Mouse (Mus musculus) neural tube, embryonic 15.5 days (tissue): ENCODE results near the gene Eps8l2. TPM values are rescaled to one million over a fixed set of nuclear protein-coding genes. Genes with fewer than 3 reads are reported as not detected.
A peak's percentile ranks its signal among the peaks of the same experiment; 100 is the strongest.

Source experiments
- ATAC-seq: fragments of 200-750 bp; cut with Nextera tagmentation; 2 replicates; pipeline ENCODE4 v1.8.0; 2017; ENCODE audit warnings: mild to moderate bottlenecking, moderate TSS enrichment, moderate library complexity; ENCODE audit not compliant: low FRiP score
- H3K27ac ChIP-seq: fragments of 300-500 bp; sonication (generic); replicated peaks from 2 replicates; pipeline ENCODE4 v1.5.1; 2015; ENCODE audit warnings: mild to moderate bottlenecking, inconsistent platforms
- H3K27me3 ChIP-seq: fragments of 300-500 bp; sonication (generic); replicated peaks from 2 replicates; pipeline ENCODE4 v1.6.1; 2015; ENCODE audit warnings: inconsistent platforms
- H3K36me3 ChIP-seq: fragments of 300-500 bp; sonication (generic); 2 replicates; pipeline ENCODE4 v1.6.1; 2015; ENCODE audit warnings: inconsistent platforms
- H3K4me1 ChIP-seq: fragments of 300-500 bp; sonication (generic); 2 replicates; pipeline ENCODE4 v1.6.1; 2015; ENCODE audit warnings: inconsistent platforms
- H3K4me2 ChIP-seq: fragments of 300-500 bp; sonication (generic); 2 replicates; pipeline ENCODE4 v1.6.1; 2015; ENCODE audit warnings: inconsistent platforms, mild to moderate bottlenecking, moderate library complexity
- H3K4me3 ChIP-seq: fragments of 300-500 bp; sonication (generic); replicated peaks from 2 replicates; pipeline ENCODE4 v1.5.1; 2015; ENCODE audit warnings: mild to moderate bottlenecking, inconsistent platforms
- H3K9ac ChIP-seq: fragments of 300-500 bp; sonication (generic); replicated peaks from 2 replicates; pipeline ENCODE4 v1.6.1; 2015; ENCODE audit warnings: mild to moderate bottlenecking, inconsistent platforms
- H3K9me3 ChIP-seq: fragments of 300-500 bp; sonication (generic); replicated peaks from 2 replicates; pipeline ENCODE4 v1.6.1; 2016; ENCODE audit warnings: inconsistent platforms
- WGBS: fragments of 180-500 bp; shearing (Covaris S2); methylation state at CpG from one replicate; pipeline ENCODE4 v1.1.7; 2015; ENCODE audit warnings: mixed read lengths; 5-methylcytosine and 5-hydroxymethylcytosine counted together
- polyA plus RNA-seq: library from polyadenylated mRNA; unstranded; fragments of >200 nt; fragmentation: Nextera tagmentation; extraction: Ambion mirVana; gene quantifications from 2 replicates; pipeline ENCODE4 v1.2.1, GENCODE M21; 2015

Gene Eps8l2
- polyA plus RNA-seq, 1 experiment from 2014 or later: 0.23 TPM

DNA sequence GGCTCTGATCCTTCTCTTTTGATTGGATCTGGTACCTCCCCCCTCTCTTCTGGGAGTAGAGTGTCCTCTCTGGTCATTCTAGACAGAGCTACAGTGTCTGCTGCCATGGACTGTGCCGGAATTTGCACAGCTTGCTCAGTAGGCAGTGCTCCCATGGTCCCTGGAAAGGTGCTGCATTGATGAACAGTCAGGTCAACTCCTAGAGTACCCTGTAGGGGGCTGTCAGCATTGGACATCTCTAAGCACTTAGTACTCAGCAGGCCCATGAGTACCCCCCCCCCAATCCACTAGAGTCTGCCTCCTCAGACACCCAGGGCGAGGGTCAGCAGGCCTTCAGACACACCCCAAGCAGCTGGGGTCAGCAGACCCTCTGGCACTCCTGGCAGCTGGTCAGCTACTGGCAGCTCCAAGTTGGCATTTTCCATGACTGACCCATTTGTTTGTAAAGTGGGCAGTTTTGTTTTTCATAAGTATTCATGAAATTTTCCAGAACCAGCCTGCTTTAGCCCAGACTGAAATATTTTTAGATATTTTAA lies 3.6 kb upstream of the Eps8l2 start:
- H3K9me3 ChIP-seq: no peaks in the 10 kb centered on the region
- ATAC-seq: no peak
- peaks cover 10% of the 10 kb centered on the region; the same call in 1 of the 2 replicates for H3K27me3 ChIP-seq
- H3K27ac ChIP-seq: no peak overlapping the region
- H3K9ac ChIP-seq: no peak overlapping the region
- no peak overlapping the region for H3K4me2 ChIP-seq
- H3K36me3 ChIP-seq: peaks cover 16% of the 10 kb centered on the region
- peaks cover 6% of the 10 kb centered on the region for H3K4me1 ChIP-seq
- H3K4me3 ChIP-seq: no peak overlapping the region
- WGBS: 90% methylated on average over 2 of the region's 2 CpGs

DNA sequence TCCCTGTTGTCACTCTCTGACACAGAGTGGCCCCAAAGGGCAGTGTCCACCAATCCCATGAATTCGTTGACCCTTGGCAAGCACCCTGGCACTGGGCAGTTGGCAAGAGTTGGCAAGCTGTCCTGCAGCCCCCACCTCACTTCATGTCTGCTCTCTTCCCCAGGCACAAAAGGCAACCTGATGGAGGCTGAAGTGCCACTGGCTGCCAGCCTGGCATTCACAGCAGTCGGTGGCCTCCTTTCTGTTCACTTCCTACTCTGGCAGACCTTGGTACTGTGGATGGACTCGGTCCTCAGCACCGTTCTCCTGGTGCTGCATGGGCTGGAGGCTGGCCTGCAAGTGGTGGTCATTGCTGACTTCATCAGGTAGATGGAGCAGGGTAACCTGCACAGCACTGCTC lies 3.0 kb upstream of the Eps8l2 start:
- Histone ChIP-seq H3K9me3 (no peaks in the 10 kb centered on the region), H3K4me3 (no peak overlapping the region), H3K9ac (no peak overlapping the region), H3K36me3 (peaks cover 16% of the 10 kb centered on the region), H3K27me3 (peaks cover 10% of the 10 kb centered on the region; the same call in 1 of the 2 replicates), H3K4me1 (peaks cover 6% of the 10 kb centered on the region), H3K4me2 (no peak overlapping the region), H3K27ac (no peak overlapping the region)
- WGBS: 86% methylated on average over 4 of the region's 4 CpGs
- no peak for ATAC-seq

DNA sequence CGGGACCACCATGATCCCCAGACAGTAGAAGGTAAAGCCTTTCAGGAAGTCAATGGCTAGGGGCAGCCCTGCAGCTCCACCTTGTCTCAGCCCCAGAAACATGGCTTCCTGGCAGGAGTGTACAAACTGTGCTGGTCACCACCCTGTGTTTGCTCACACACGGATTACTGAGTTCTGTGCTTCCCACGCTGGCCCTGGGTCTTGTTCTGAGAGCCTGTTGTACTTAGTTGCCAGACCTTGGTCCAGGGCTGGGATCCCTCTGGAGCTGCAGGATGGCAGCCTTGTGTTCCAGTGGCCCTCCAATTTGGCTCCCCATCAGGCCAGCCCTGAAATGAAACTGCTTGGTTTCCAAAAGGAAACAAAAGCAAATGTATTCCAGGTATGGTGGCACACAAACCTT lies 2.4 kb upstream of the Eps8l2 start:
- WGBS: 90% methylated on average over 3 of the region's 3 CpGs
- no peak overlapping the region for H3K4me2 ChIP-seq
- H3K9me3 ChIP-seq: no peaks in the 10 kb centered on the region
- no peak overlapping the region for H3K9ac ChIP-seq
- peaks cover 16% of the 10 kb centered on the region for H3K36me3 ChIP-seq
- H3K4me3 ChIP-seq: no peak overlapping the region
- H3K27me3 ChIP-seq: peaks cover 10% of the 10 kb centered on the region; the same call in 1 of the 2 replicates
- no peak for ATAC-seq
- H3K4me1 ChIP-seq: peaks cover 6% of the 10 kb centered on the region
- H3K27ac ChIP-seq: no peak overlapping the region

GRCm38 (mm10) chr7:141337716-141338416 lies 814 bp upstream of the Eps8l2 start:
- Histone ChIP-seq H3K4me1 (peaks cover 6% of the 10 kb centered on the region), H3K4me3 (no peak overlapping the region), H3K27ac (no peak overlapping the region), H3K36me3 (peaks cover 13% of the 10 kb centered on the region), H3K27me3 (peaks cover 10% of the 10 kb centered on the region; the same call in 1 of the 2 replicates), H3K9ac (no peak overlapping the region), H3K4me2 (no peak overlapping the region), H3K9me3 (no peaks in the 10 kb centered on the region)
- no peak for ATAC-seq
- WGBS: 85% methylated on average over 3 of the region's 3 CpGs

DNA sequence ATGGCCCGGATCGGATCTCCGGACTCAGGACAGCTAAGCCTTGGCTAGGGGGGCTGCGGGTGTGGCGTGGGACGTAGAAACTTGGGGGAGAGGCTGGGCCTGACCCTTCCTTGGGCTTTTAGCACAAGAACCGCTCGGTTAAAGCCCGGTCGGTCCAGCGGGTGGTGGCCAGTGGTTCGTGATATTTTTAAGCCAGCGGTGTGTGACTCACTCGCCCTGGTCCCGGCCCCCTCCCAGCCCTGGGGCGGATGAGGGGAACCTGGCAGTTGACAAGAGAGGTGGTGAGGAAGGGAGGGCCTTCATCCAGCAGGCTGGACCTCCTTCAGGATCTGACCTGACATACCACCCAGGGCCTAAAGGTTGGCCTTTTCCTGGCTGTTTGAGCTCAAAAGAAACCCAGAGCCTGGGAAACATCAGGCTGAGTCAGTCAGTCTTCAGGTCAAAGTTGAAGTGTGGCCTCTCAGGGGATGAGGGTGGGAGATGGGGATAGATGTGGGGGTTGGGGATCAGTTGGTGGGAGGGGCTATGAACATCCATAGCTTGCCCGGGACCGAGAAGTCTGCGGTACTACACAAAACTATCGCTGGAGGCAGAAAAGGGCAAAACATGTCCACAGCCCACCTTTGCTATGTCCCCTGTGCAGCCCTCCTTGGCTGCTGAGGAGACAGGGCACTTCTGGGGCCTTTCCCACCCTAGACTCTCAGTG lies 688 bp downstream of the Eps8l2 start:
- 44% methylated on average over 20 of the region's 20 CpGs for WGBS
- no peak overlapping the region for H3K27ac ChIP-seq
- no peak overlapping the region for H3K9ac ChIP-seq
- H3K9me3 ChIP-seq: no peaks in the 10 kb centered on the region
- H3K4me3 ChIP-seq: no peak overlapping the region
- peaks cover 7% of the 10 kb centered on the region for H3K36me3 ChIP-seq
- peaks cover 6% of the 10 kb centered on the region for H3K4me1 ChIP-seq
- no peak for ATAC-seq
- H3K27me3 ChIP-seq: peaks cover 10% of the 10 kb centered on the region; the same call in 1 of the 2 replicates
- peak overlapping the region; percentile 41; the same call in 1 of the 2 replicates for H3K4me2 ChIP-seq

GRCm38 (mm10) chr7:141340023-141340422 lies 1.3 kb downstream of the Eps8l2 start:
- H3K9ac ChIP-seq: no peak overlapping the region
- H3K4me1 ChIP-seq: peaks cover 6% of the 10 kb centered on the region
- H3K27ac ChIP-seq: no peak overlapping the region
- no peaks in the 10 kb centered on the region for H3K9me3 ChIP-seq
- ATAC-seq: no peak
- 0 out of 2 replicates have a peak, but pooled peaks cover under 1% of the 10 kb centered on the region for H3K36me3 ChIP-seq
- H3K27me3 ChIP-seq: peaks cover 10% of the 10 kb centered on the region; the same call in 1 of the 2 replicates
- H3K4me3 ChIP-seq: no peak overlapping the region
- no peak overlapping the region for H3K4me2 ChIP-seq
- 85% methylated on average over 7 of the region's 7 CpGs for WGBS

- H3K4me1 ChIP-seq: peaks cover 6% of the 10 kb centered on the region
- ATAC-seq: no peak
- H3K4me3 ChIP-seq: no peak overlapping the region
- no peak overlapping the region for H3K9ac ChIP-seq
- no peaks in the 10 kb centered on the region for H3K9me3 ChIP-seq
- 88% methylated on average over 6 of the region's 6 CpGs for WGBS
- H3K27me3 ChIP-seq: peaks cover 10% of the 10 kb centered on the region; the same call in 1 of the 2 replicates
- no peaks in the 10 kb centered on the region for H3K36me3 ChIP-seq
- no peak overlapping the region for H3K4me2 ChIP-seq
- H3K27ac ChIP-seq: no peak overlapping the region
These were observed 1.8 kb downstream of the Eps8l2 start for GRCm38 (mm10) chr7:141340476-141340875.

DNA sequence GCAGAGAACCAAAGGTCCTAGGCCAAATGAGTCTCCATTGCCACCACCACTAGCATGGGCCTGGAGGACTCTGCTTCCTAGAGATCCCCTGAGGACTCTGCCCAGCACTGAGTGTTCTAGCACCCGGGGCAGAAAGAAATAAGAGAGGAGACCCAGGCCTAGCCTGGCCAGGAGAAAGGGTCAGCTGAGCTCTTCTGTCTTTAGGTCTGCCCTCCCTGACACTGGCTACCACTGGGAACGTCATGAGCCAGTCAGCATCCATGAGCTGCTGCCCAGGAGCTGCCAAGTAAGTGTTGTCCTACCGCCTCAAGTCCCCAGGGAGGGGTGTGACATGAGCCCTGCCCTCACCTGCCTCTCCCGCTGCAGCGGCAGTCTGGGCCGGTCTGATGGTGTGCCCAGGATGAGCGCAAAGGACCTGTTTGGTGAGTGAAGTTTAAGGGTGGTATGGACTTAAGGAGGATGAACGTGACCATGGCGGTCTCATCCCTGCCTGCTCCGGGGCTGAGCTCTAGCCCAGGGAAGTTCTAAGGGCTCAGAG lies 3.1 kb downstream of the Eps8l2 start:
- Histone ChIP-seq H3K9me3 (no peaks in the 10 kb centered on the region), H3K27me3 (peaks cover 10% of the 10 kb centered on the region; the same call in 1 of the 2 replicates), H3K4me1 (peaks cover 6% of the 10 kb centered on the region), H3K9ac (no peak overlapping the region), H3K27ac (no peak overlapping the region), H3K4me3 (no peak overlapping the region), H3K36me3 (no peaks in the 10 kb centered on the region), H3K4me2 (no peak overlapping the region)
- WGBS: 84% methylated on average over 10 of the region's 10 CpGs
- ATAC-seq: no peak

- H3K4me1 ChIP-seq: peaks cover 6% of the 10 kb centered on the region
- ATAC-seq: no peak
- peaks cover 10% of the 10 kb centered on the region; the same call in 1 of the 2 replicates for H3K27me3 ChIP-seq
- no peak overlapping the region for H3K27ac ChIP-seq
- no peak overlapping the region for H3K4me2 ChIP-seq
- H3K36me3 ChIP-seq: no peaks in the 10 kb centered on the region
- 51% methylated on average over 2 of the region's 2 CpGs for WGBS
- H3K9me3 ChIP-seq: no peaks in the 10 kb centered on the region
- H3K9ac ChIP-seq: no peak overlapping the region
- H3K4me3 ChIP-seq: no peak overlapping the region
These were observed 4.5 kb downstream of the Eps8l2 start for GRCm38 (mm10) chr7:141343230-141343629.

GRCm38 (mm10) chr7:141343696-141344095 lies 5.0 kb downstream of the Eps8l2 start:
- H3K4me3 ChIP-seq: no peak overlapping the region
- no peaks in the 10 kb centered on the region for H3K9me3 ChIP-seq
- no peak overlapping the region for H3K4me2 ChIP-seq
- peaks cover 7% of the 10 kb centered on the region; the same call in 1 of the 2 replicates for H3K27me3 ChIP-seq
- 81% methylated on average over 7 of the region's 7 CpGs for WGBS
- no peak for ATAC-seq
- H3K27ac ChIP-seq: no peak overlapping the region
- H3K9ac ChIP-seq: no peak overlapping the region
- peaks cover 3% of the 10 kb centered on the region for H3K4me1 ChIP-seq
- no peaks in the 10 kb centered on the region for H3K36me3 ChIP-seq

DNA sequence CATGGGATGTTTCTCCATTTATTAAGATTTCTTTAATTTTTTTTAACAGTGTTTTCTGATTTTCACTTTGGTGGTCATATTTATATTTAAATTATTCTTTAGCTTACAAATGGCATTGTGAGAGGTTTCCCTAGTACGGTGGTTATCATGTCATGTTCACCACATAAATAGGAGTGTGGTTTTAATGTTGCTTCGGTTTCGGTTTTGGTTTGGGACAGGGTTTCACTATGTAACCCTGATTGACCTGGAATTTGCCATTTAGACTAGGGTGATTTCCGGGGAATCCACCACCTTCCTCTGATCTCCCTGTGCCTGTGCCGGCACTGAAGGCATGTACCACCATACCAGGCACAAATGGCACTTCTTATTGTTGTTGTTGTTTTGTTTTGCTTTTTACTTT lies 6.1 kb downstream of the Eps8l2 start:
- Histone ChIP-seq H3K36me3 (no peaks in the 10 kb centered on the region), H3K27ac (no peak overlapping the region), H3K27me3 (no peaks in the 10 kb centered on the region), H3K4me2 (no peak overlapping the region), H3K9me3 (no peaks in the 10 kb centered on the region), H3K4me1 (no peaks in the 10 kb centered on the region), H3K9ac (no peak overlapping the region), H3K4me3 (no peak overlapping the region)
- WGBS: 92% methylated on average over 5 of the region's 5 CpGs
- ATAC-seq: no peak
